Mouse (Mus musculus) embryonic facial prominence, embryonic 14.5 days (tissue): ENCODE data around the gene Cct5. TPM values are rescaled to one million over a fixed set of nuclear protein-coding genes. Genes with fewer than 3 reads are reported as not detected.

Experiments used
- ATAC-seq: fragments of 200-750 bp; cut with Nextera tagmentation; 2 replicates; pipeline ENCODE4 v1.8.0; 2017; ENCODE audit warnings: low read depth, moderate number of reproducible peaks, moderate TSS enrichment
- DNase-seq: peaks from one replicate; pipeline ENCODE4 v3.0.0-alpha.2; 2015; ENCODE audit warnings: low spot score
- H3K27ac ChIP-seq: fragments of 300-500 bp; sonication (generic); replicated peaks from 2 replicates; pipeline ENCODE4 v1.5.1; 2014; ENCODE audit warnings: low read depth, mild to moderate bottlenecking, low read length, moderate library complexity
- H3K27me3 ChIP-seq: fragments of 300-500 bp; sonication (generic); replicated peaks from 2 replicates; pipeline ENCODE4 v1.6.1; 2014; ENCODE audit warnings: low read length; ENCODE audit not compliant: control insufficient read depth, insufficient read depth
- H3K36me3 ChIP-seq: fragments of 300-500 bp; sonication (generic); 2 replicates; pipeline ENCODE4 v1.6.1; 2014; ENCODE audit warnings: low read length, mixed read lengths; ENCODE audit not compliant: control insufficient read depth, insufficient read depth
- H3K4me1 ChIP-seq: fragments of 300-500 bp; sonication (generic); 2 replicates; pipeline ENCODE4 v1.6.1; 2014; ENCODE audit warnings: antibody characterized with exemption, low read length; ENCODE audit not compliant: control insufficient read depth, insufficient read depth
- H3K4me2 ChIP-seq: fragments of 300-500 bp; sonication (generic); 2 replicates; pipeline ENCODE4 v1.6.1; 2014; ENCODE audit warnings: low read depth, mild to moderate bottlenecking, low read length, moderate library complexity, mixed read lengths
- H3K4me3 ChIP-seq: fragments of 300-500 bp; sonication (generic); 2 replicates; pipeline ENCODE4 v1.5.1; 2014; ENCODE audit warnings: low read depth, mild to moderate bottlenecking, low read length
- H3K9ac ChIP-seq: fragments of 300-500 bp; sonication (generic); 2 replicates; pipeline ENCODE4 v1.6.1; 2014; ENCODE audit warnings: low read depth, mild to moderate bottlenecking, low read length, moderate library complexity, mixed read lengths
- H3K9me3 ChIP-seq: fragments of 300-500 bp; sonication (generic); 2 replicates; pipeline ENCODE4 v1.6.1; 2016; ENCODE audit warnings: low read length; ENCODE audit not compliant: control insufficient read depth
- WGBS: fragments of 180-500 bp; shearing (Covaris S2); extraction: QIAGEN DNeasy Blood & Tissue Kit; methylation state at CpG from one replicate; pipeline ENCODE4 v1.1.7; 2014; 5-methylcytosine and 5-hydroxymethylcytosine counted together
- polyA plus RNA-seq: library from polyadenylated mRNA; unstranded; fragments of >200 nt; fragmentation: Nextera tagmentation; extraction: Ambion mirVana; gene quantifications from 2 replicates; pipeline ENCODE4 v1.2.1, GENCODE M21; 2014

The Cct5 gene
- 494 and 532 TPM in 2 replicates for polyA plus RNA-seq

- Histone ChIP-seq H3K9ac (peak within 1 kb of the TSS; percentile 95), H3K4me2 (peak within 1 kb of the TSS; percentile 88), H3K4me3 (peak within 1 kb of the TSS; percentile 93), H3K27ac (peak within 1 kb of the TSS; percentile 93), H3K9me3 (no peaks in the 10 kb centered on the region), H3K4me1 (peaks cover 19% of the 10 kb centered on the region), H3K27me3 (no peaks in the 10 kb centered on the region), H3K36me3 (peaks cover 9% of the 10 kb centered on the region)
- ATAC-seq (peak; percentile 91), DNase-seq (peak; percentile 99)
- under 1% methylated on average over 57 of the region's 63 CpGs for WGBS
Observed at GRCm38 (mm10) chr15:31601646-31602374, at the start of gene Cct5, which contains the start of gene Fam173b. Gene Cct5, minus strand, starts transcription at chr15:31601804. Gene Fam173b, plus strand, starts transcription at chr15:31601852.

GRCm38 (mm10) chr15:31650821-31651220, 49.2 kb upstream of the Cct5 start:
- ATAC-seq: no peak

GRCm38 (mm10) chr15:31649691-31650090, 48.1 kb upstream of the Cct5 start:
- H3K4me1 ChIP-seq: no peaks in the 10 kb centered on the region
- H3K4me2 ChIP-seq: no peak overlapping the region
- 90% methylated on average over 12 of the region's 12 CpGs for WGBS
- no peaks in the 10 kb centered on the region for H3K27me3 ChIP-seq
- DNase-seq: no peak
- no peaks in the 10 kb centered on the region for H3K9me3 ChIP-seq
- no peak overlapping the region for H3K27ac ChIP-seq
- H3K36me3 ChIP-seq: no peaks in the 10 kb centered on the region
- H3K4me3 ChIP-seq: no peak overlapping the region
- no peak for ATAC-seq
- H3K9ac ChIP-seq: no peak overlapping the region

More at GRCm38 (mm10) chr15:31650821-31651220, 49.2 kb upstream of the Cct5 start:
- Histone ChIP-seq H3K27me3 (no peaks in the 10 kb centered on the region), H3K4me3 (no peak overlapping the region), H3K4me2 (no peak overlapping the region), H3K36me3 (no peaks in the 10 kb centered on the region), H3K27ac (no peak overlapping the region), H3K9me3 (no peaks in the 10 kb centered on the region), H3K4me1 (no peaks in the 10 kb centered on the region), H3K9ac (no peak overlapping the region)
- 91% methylated on average over 7 of the region's 7 CpGs for WGBS
- DNase-seq: no peak

- no peak overlapping the region for H3K27ac ChIP-seq
Observed at GRCm38 (mm10) chr15:31647851-31648569, 46.4 kb upstream of the Cct5 start.

GRCm38 (mm10) chr15:31647225-31647624, 45.6 kb upstream of the Cct5 start:
- H3K9ac ChIP-seq: no peak overlapping the region
- H3K4me1 ChIP-seq: no peaks in the 10 kb centered on the region
- 68% methylated on average over 6 of the region's 6 CpGs for WGBS
- no peak overlapping the region for H3K4me2 ChIP-seq
- no peak overlapping the region for H3K4me3 ChIP-seq
- H3K9me3 ChIP-seq: no peaks in the 10 kb centered on the region
- no peaks in the 10 kb centered on the region for H3K36me3 ChIP-seq
- H3K27me3 ChIP-seq: no peaks in the 10 kb centered on the region
- DNase-seq (no peak), ATAC-seq (no peak)
- no peak overlapping the region for H3K27ac ChIP-seq

More at GRCm38 (mm10) chr15:31647851-31648569, 46.4 kb upstream of the Cct5 start:
- no peak overlapping the region for H3K4me3 ChIP-seq
- WGBS: 74% methylated on average over 8 of the region's 8 CpGs
- no peaks in the 10 kb centered on the region for H3K27me3 ChIP-seq
- no peak overlapping the region for H3K9ac ChIP-seq
- ATAC-seq (no peak), DNase-seq (no peak)
- H3K4me1 ChIP-seq: no peaks in the 10 kb centered on the region
- no peaks in the 10 kb centered on the region for H3K9me3 ChIP-seq
- H3K4me2 ChIP-seq: no peak overlapping the region
- no peaks in the 10 kb centered on the region for H3K36me3 ChIP-seq

- DNase-seq (no peak), ATAC-seq (no peak)
- H3K27ac ChIP-seq: no peak overlapping the region
- H3K4me2 ChIP-seq: no peak overlapping the region
- no peaks in the 10 kb centered on the region for H3K36me3 ChIP-seq
- 0 out of 2 replicates have a peak, but pooled peaks cover 10% of the 10 kb centered on the region for H3K9me3 ChIP-seq
- H3K9ac ChIP-seq: no peak overlapping the region
- 77% methylated on average over 9 of the region's 9 CpGs for WGBS
- H3K4me1 ChIP-seq: 0 out of 2 replicates have a peak, but pooled peaks cover 4% of the 10 kb centered on the region
- no peaks in the 10 kb centered on the region for H3K27me3 ChIP-seq
- no peak overlapping the region for H3K4me3 ChIP-seq
Observed at GRCm38 (mm10) chr15:31636091-31636595, 34.5 kb upstream of the Cct5 start.

GRCm38 (mm10) chr15:31634582-31634981, 33.0 kb upstream of the Cct5 start:
- ATAC-seq (no peak), DNase-seq (no peak)
- H3K27me3 ChIP-seq: no peaks in the 10 kb centered on the region
- no peak overlapping the region for H3K9ac ChIP-seq
- H3K4me2 ChIP-seq: no peak overlapping the region
- no peak overlapping the region for H3K27ac ChIP-seq
- no peak overlapping the region for H3K4me3 ChIP-seq
- 79% methylated on average over 6 of the region's 6 CpGs for WGBS
- H3K36me3 ChIP-seq: no peaks in the 10 kb centered on the region
- 0 out of 2 replicates have a peak, but pooled peaks cover 8% of the 10 kb centered on the region for H3K9me3 ChIP-seq
- 0 out of 2 replicates have a peak, but pooled peaks cover 4% of the 10 kb centered on the region for H3K4me1 ChIP-seq

GRCm38 (mm10) chr15:31632478-31632877, 30.9 kb upstream of the Cct5 start:
- peaks cover 4% of the 10 kb centered on the region for H3K4me1 ChIP-seq
- H3K9me3 ChIP-seq: 0 out of 2 replicates have a peak, but pooled peaks cover 6% of the 10 kb centered on the region
- 93% methylated on average over 4 of the region's 4 CpGs for WGBS
- no peak overlapping the region for H3K27ac ChIP-seq
- ATAC-seq: no peak
- no peaks in the 10 kb centered on the region for H3K27me3 ChIP-seq
- H3K4me3 ChIP-seq: no peak overlapping the region
- DNase-seq: no peak
- no peak overlapping the region for H3K9ac ChIP-seq
- no peaks in the 10 kb centered on the region for H3K36me3 ChIP-seq
- H3K4me2 ChIP-seq: no peak overlapping the region
